Mouse (Mus musculus) heart, postnatal 0 days (tissue): Measurements from ENCODE around the gene P4ha2.

ENCODE experiments used
- CTCF ChIP-seq: IDR thresholded peaks from 2 replicates; pipeline ENCODE4 v1.5.1; 2016; ENCODE audit warnings: antibody characterized with exemption, control low read depth, low read depth
- EP300 ChIP-seq: IDR thresholded peaks from 2 replicates; pipeline ENCODE4 v1.6.1; 2016; ENCODE audit warnings: antibody characterized with exemption, low read depth

- no peak for TF ChIP-seq CTCF
- TF ChIP-seq EP300, result no peak
Measured at GRCm38 (mm10) chr11:54067318-54067995, 32.4 kb upstream of the P4ha2 start.
